Comparison of ENCODE assay signal across 9 mouse cellular contexts in the genomic region with DNA sequence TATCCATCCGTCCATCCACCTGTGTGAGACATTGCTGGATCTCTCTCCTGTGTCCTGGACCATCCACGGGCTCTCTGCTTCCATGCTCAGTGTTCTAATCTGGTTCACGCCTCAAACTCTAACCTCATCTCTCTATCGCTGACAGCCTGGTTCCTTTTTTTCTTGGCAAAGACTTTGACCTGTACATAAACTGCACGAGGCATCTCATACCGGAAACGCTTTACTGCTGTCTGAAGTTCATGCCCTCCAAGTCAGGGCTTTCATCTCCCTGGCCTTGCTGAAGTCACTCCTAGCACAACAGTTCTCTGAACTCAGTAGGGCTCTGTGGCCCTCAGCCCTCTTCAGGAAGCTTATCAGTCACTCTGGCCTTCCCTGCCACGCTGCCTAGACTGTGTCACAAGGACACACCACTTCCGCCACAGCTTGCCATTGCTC. TPM values are rescaled to one million over a fixed set of nuclear protein-coding genes. Genes with fewer than 3 reads are reported as not detected.
DNase-seq lines count a peak whose midpoint lies in the region; ATAC-seq lines count a peak whose summit lies in the region.
"Had no signal": no experiment of that assay in that cellular context is flagged by ENCODE, and none has a peak within 500 bp of the region (broad histone marks: within the 10 kb centered on the region; RNA-seq: fewer than 3 reads in every experiment).

No protein-coding gene starts in this region.

- no peak overlapping the region for H3K9ac ChIP-seq in embryonic facial prominence, embryonic 11.5 days (replicated peaks; ENCODE audit: low read length)
- no peak overlapping the region for H3K9ac ChIP-seq in hindbrain, embryonic 16.5 days (ENCODE audit: low read depth, low read length)

- no peaks in the 10 kb centered on the region for H3K36me3 ChIP-seq in embryonic facial prominence, embryonic 11.5 days (replicated peaks; ENCODE audit: control insufficient read depth, insufficient read depth, low read depth, low read length)
- H3K36me3 ChIP-seq in embryonic facial prominence, embryonic 10.5 days (replicated peaks), result no peaks in the 10 kb centered on the region
- no peaks in the 10 kb centered on the region for H3K36me3 ChIP-seq in hindbrain, embryonic 16.5 days (ENCODE audit: control insufficient read depth, insufficient read depth, low read length)

- 74% methylated on average over 9 of the region's 9 CpGs for WGBS in embryonic facial prominence, embryonic 11.5 days
- 74% methylated on average over 9 of the region's 9 CpGs for WGBS in embryonic facial prominence, embryonic 10.5 days
- 73% methylated on average over 9 of the region's 9 CpGs for WGBS in hindbrain, embryonic 16.5 days

- H3K4me1 ChIP-seq in embryonic facial prominence, embryonic 11.5 days (ENCODE audit: control insufficient read depth, insufficient read depth, low read length), result no peaks in the 10 kb centered on the region
- peaks cover 13% of the 10 kb centered on the region; the same call in 1 of the 2 replicates for H3K4me1 ChIP-seq in embryonic facial prominence, embryonic 10.5 days
- H3K4me1 ChIP-seq in hindbrain, embryonic 16.5 days (ENCODE audit: control insufficient read depth, insufficient read depth, low read depth, low read length), result no peaks in the 10 kb centered on the region

- ATAC-seq in embryonic facial prominence, embryonic 11.5 days (replicated peaks; ENCODE audit: insufficient number of reproducible peaks, low FRiP score, low TSS enrichment, low read depth), result 0 out of 2 replicates have a peak, but pooled peaks have one; percentile 29
- ATAC-seq in hindbrain, embryonic 16.5 days, result no peak

- no peak for DNase-seq in embryonic facial prominence, embryonic 11.5 days (ENCODE audit: low spot score)
- no peak for DNase-seq in embryonic facial prominence, embryonic 10.5 days (ENCODE audit: low spot score)
- peak; percentile 13 for DNase-seq in c-Kit-positive CD71-positive TER-119-positive erythroid progenitor cells, embryonic 14.5 days (ENCODE audit: low spot score)
- DNase-seq in kidney, postnatal 4 days, result peak; percentile 40 to 59
- DNase-seq in spleen, adult 12 weeks (ENCODE audit: low spot score), result peak; percentile 31
- DNase-seq in layer of hippocampus, adult 18-20 months (ENCODE audit: low spot score in 2 of 2), result no peak
- DNase-seq in urinary bladder, postnatal 10 days (ENCODE audit: low spot score), result no peak

- H3K27ac ChIP-seq in embryonic facial prominence, embryonic 11.5 days (replicated peaks; ENCODE audit: low read depth, low read length), result no peak overlapping the region
- H3K27ac ChIP-seq in embryonic facial prominence, embryonic 10.5 days (replicated peaks), result no peak overlapping the region
- no peak overlapping the region for H3K27ac ChIP-seq in hindbrain, embryonic 16.5 days (ENCODE audit: low read depth, low read length)

- no peak overlapping the region for H3K4me3 ChIP-seq in embryonic facial prominence, embryonic 11.5 days (ENCODE audit: low read depth, low read length)
- H3K4me3 ChIP-seq in embryonic facial prominence, embryonic 10.5 days, result no peak overlapping the region
- H3K4me3 ChIP-seq in hindbrain, embryonic 16.5 days (ENCODE audit: low read length), result no peak overlapping the region
- H3K4me3 ChIP-seq: erythroblast, embryonic 14.5 days had no signal

- no peak overlapping the region for H3K4me2 ChIP-seq in embryonic facial prominence, embryonic 11.5 days (ENCODE audit: low read depth, low read length)
- no peak overlapping the region for H3K4me2 ChIP-seq in hindbrain, embryonic 16.5 days (ENCODE audit: low read length)

- H3K27me3 ChIP-seq in embryonic facial prominence, embryonic 11.5 days (ENCODE audit: control insufficient read depth, insufficient read depth, low read length), result no peaks in the 10 kb centered on the region
- H3K27me3 ChIP-seq in embryonic facial prominence, embryonic 10.5 days (replicated peaks; ENCODE audit: low read depth, poor library complexity, severe bottlenecking), result no peaks in the 10 kb centered on the region
- H3K27me3 ChIP-seq in hindbrain, embryonic 16.5 days (replicated peaks; ENCODE audit: control insufficient read depth, insufficient read depth, low read length), result no peaks in the 10 kb centered on the region

- no peaks in the 10 kb centered on the region for H3K9me3 ChIP-seq in embryonic facial prominence, embryonic 11.5 days (replicated peaks; ENCODE audit: control insufficient read depth, low read length)
- H3K9me3 ChIP-seq in embryonic facial prominence, embryonic 10.5 days, result no peaks in the 10 kb centered on the region
- no peaks in the 10 kb centered on the region for H3K9me3 ChIP-seq in hindbrain, embryonic 16.5 days (ENCODE audit: control insufficient read depth, low read length)

RNA-seq across cellular contexts. Expression of gene C2cd5, which starts 15.1 kb away (rescaled TPM):
- 22.4 and 22.5 TPM in 2 replicates for polyA plus RNA-seq in embryonic facial prominence, embryonic 11.5 days (2014; fragmentation: Nextera tagmentation; extraction: Ambion mirVana)
- 31.3 and 34.9 TPM in 2 replicates for polyA plus RNA-seq in embryonic facial prominence, embryonic 10.5 days (2016; fragmentation: Nextera tagmentation; extraction: Ambion mirVana)
- total RNA-seq in layer of hippocampus, adult 18-20 months (2021), result 10 to 100 TPM; 85.2 to 88.4 TPM
- 39.0 and 41.6 TPM in 2 replicates for polyA plus RNA-seq in hindbrain, embryonic 16.5 days (2015; fragmentation: Nextera tagmentation; extraction: Ambion mirVana)

RNA-seq across cellular contexts. Expression of gene Etnk1, which starts 52.0 kb away (rescaled TPM):
- polyA plus RNA-seq in embryonic facial prominence, embryonic 11.5 days (2014; fragmentation: Nextera tagmentation; extraction: Ambion mirVana), result 26.7 and 27.3 TPM in 2 replicates
- 22.0 and 22.8 TPM in 2 replicates for polyA plus RNA-seq in embryonic facial prominence, embryonic 10.5 days (2016; fragmentation: Nextera tagmentation; extraction: Ambion mirVana)
- 100 to 1,000 TPM; 170 to 175 TPM for total RNA-seq in layer of hippocampus, adult 18-20 months (2021)
- 40.5 and 46.6 TPM in 2 replicates for polyA plus RNA-seq in hindbrain, embryonic 16.5 days (2015; fragmentation: Nextera tagmentation; extraction: Ambion mirVana)

Comparison
In these comparisons a context has a peak if more than half of its experiments do, and no peak if none do; other contexts are left out.
1. DNase-seq: peak in c-Kit-positive CD71-positive TER-119-positive erythroid progenitor cells, embryonic 14.5 days (single experiment), kidney, postnatal 4 days (2 of 2) and spleen, adult 12 weeks (single experiment); none in embryonic facial prominence, embryonic 11.5 days (single experiment), embryonic facial prominence, embryonic 10.5 days (single experiment), layer of hippocampus, adult 18-20 months (0 of 2) and urinary bladder, postnatal 10 days (single experiment).